Mouse (Mus musculus): ENCODE measurements around the gene Psmb7.

DNA sequence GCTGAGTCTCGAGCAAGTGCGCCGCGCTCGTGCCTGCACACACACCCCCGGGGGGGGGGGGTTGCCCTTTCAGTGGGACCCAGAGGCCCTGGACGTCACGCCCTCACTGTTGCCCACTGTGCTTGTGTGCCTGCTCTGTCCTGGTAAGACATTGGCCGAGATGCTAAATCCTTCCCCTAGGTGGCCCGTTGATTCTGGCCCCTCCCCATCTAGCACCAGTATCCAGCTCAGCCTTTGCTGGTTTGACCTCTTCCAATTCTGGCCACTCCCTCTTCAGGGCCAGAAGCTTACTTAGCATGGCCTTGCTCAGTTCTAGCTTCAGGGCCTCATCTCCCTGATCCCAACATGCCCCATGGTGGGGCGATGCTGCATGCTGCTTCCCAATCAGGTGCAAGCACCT is 28.6 kb upstream of the Psmb7 start:
- TF ChIP-seq CTCF (IDR thresholded peaks at IDR 0.05; ENCODE audit: control insufficient read depth, insufficient read depth, low read length), result no peak
- no peak for TF ChIP-seq POLR2A (IDR thresholded peaks at IDR 0.05; ENCODE audit: borderline replicate concordance, control insufficient read depth, low read depth, low read length)
